Mouse (Mus musculus): ENCODE measurements around the gene Trpm8. TPM values are rescaled to one million over a fixed set of nuclear protein-coding genes. Genes with fewer than 3 reads are reported as not detected.

Gene Trpm8
- polyA plus RNA-seq, 1 experiment, result 0.02 TPM

- Histone ChIP-seq H3K4me3 (no peak overlapping the region), H3ac (ENCODE audit: control insufficient read depth, insufficient read length) (no peak overlapping the region), H3K79me2 (ENCODE audit: control insufficient read depth, insufficient read depth) (no peaks in the 10 kb centered on the region), H3K4me2 (ENCODE audit: low read depth) (no peak overlapping the region), H3K27me3 (ENCODE audit: control insufficient read depth, insufficient read depth, insufficient read length) (peaks cover 5% of the 10 kb centered on the region), H3K36me3 (ENCODE audit: control insufficient read depth, insufficient read depth) (no peaks in the 10 kb centered on the region)
- TF ChIP-seq E2F4 (IDR thresholded peaks at IDR 0.05; ENCODE audit: insufficient read depth) (no peak), MAX (IDR thresholded peaks at IDR 0.05; ENCODE audit: low read depth) (no peak), USF1 (IDR thresholded peaks at IDR 0.05; ENCODE audit: low read depth) (no peak), MYOD1 (IDR thresholded peaks at IDR 0.05; ENCODE audit: control insufficient read depth in 1 of 3, insufficient read length in 2 of 3, low read depth in 2 of 3) (no peak), TCF12 (IDR thresholded peaks at IDR 0.05; ENCODE audit: insufficient read depth, poor library complexity, severe bottlenecking) (no peak), MYOG (IDR thresholded peaks at IDR 0.05; ENCODE audit: control insufficient read depth in 1 of 3, insufficient read depth in 1 of 3, insufficient read length in 2 of 3, low read depth in 2 of 3) (no peak), POLR2AphosphoS2 (IDR thresholded peaks at IDR 0.05; ENCODE audit: insufficient read length, low read depth) (no peak), CEBPB (IDR thresholded peaks at IDR 0.05; ENCODE audit: insufficient read depth, poor library complexity, severe bottlenecking) (no peak), TCF3 (IDR thresholded peaks at IDR 0.05; ENCODE audit: insufficient read length, low read depth) (no peak), POLR2A (IDR thresholded peaks at IDR 0.05; ENCODE audit: insufficient read length, low read depth) (no peak), SRF (IDR thresholded peaks at IDR 0.05; ENCODE audit: control insufficient read depth, insufficient read length, low read depth) (no peak), REST (IDR thresholded peaks at IDR 0.05; ENCODE audit: insufficient read depth, insufficient read length) (no peak)
These were observed 20.2 kb downstream of the Trpm8 start for GRCm38 (mm10) chr1:88297480-88298258.

- Histone ChIP-seq H3K27me3 (ENCODE audit: control insufficient read depth, insufficient read depth, insufficient read length) (peaks cover 2% of the 10 kb centered on the region), H3ac (ENCODE audit: control insufficient read depth, insufficient read length) (no peak overlapping the region), H3K36me3 (ENCODE audit: control insufficient read depth, insufficient read depth) (no peaks in the 10 kb centered on the region), H3K4me2 (ENCODE audit: low read depth) (no peak overlapping the region), H3K79me2 (ENCODE audit: control insufficient read depth, insufficient read depth) (no peaks in the 10 kb centered on the region), H3K4me3 (no peak overlapping the region)
- TF ChIP-seq MYOG (IDR thresholded peaks at IDR 0.05; ENCODE audit: control insufficient read depth in 1 of 3, insufficient read depth in 1 of 3, insufficient read length in 2 of 3, low read depth in 2 of 3) (no peak), TCF3 (IDR thresholded peaks at IDR 0.05; ENCODE audit: insufficient read length, low read depth) (no peak), TCF12 (IDR thresholded peaks at IDR 0.05; ENCODE audit: insufficient read depth, poor library complexity, severe bottlenecking) (no peak), MYOD1 (IDR thresholded peaks at IDR 0.05; ENCODE audit: control insufficient read depth in 1 of 3, insufficient read length in 2 of 3, low read depth in 2 of 3) (no peak), POLR2AphosphoS2 (IDR thresholded peaks at IDR 0.05; ENCODE audit: insufficient read length, low read depth) (no peak), SRF (IDR thresholded peaks at IDR 0.05; ENCODE audit: control insufficient read depth, insufficient read length, low read depth) (no peak), CEBPB (IDR thresholded peaks at IDR 0.05; ENCODE audit: insufficient read depth, poor library complexity, severe bottlenecking) (no peak), POLR2A (IDR thresholded peaks at IDR 0.05; ENCODE audit: insufficient read length, low read depth) (no peak), MAX (IDR thresholded peaks at IDR 0.05; ENCODE audit: low read depth) (no peak), REST (IDR thresholded peaks at IDR 0.05; ENCODE audit: insufficient read depth, insufficient read length) (no peak), E2F4 (IDR thresholded peaks at IDR 0.05; ENCODE audit: insufficient read depth) (no peak), USF1 (IDR thresholded peaks at IDR 0.05; ENCODE audit: low read depth) (no peak)
These were observed 21.4 kb downstream of the Trpm8 start for GRCm38 (mm10) chr1:88298686-88299528.

- TF ChIP-seq TCF3 (IDR thresholded peaks at IDR 0.05; ENCODE audit: insufficient read length, low read depth) (no peak), CEBPB (IDR thresholded peaks at IDR 0.05; ENCODE audit: insufficient read depth, poor library complexity, severe bottlenecking) (no peak), SRF (IDR thresholded peaks at IDR 0.05; ENCODE audit: control insufficient read depth, insufficient read length, low read depth) (no peak), E2F4 (IDR thresholded peaks at IDR 0.05; ENCODE audit: insufficient read depth) (no peak), MYOD1 (IDR thresholded peaks at IDR 0.05; ENCODE audit: control insufficient read depth in 1 of 3, insufficient read length in 2 of 3, low read depth in 2 of 3) (no peak), REST (IDR thresholded peaks at IDR 0.05; ENCODE audit: insufficient read depth, insufficient read length) (no peak), POLR2AphosphoS2 (IDR thresholded peaks at IDR 0.05; ENCODE audit: insufficient read length, low read depth) (no peak), POLR2A (IDR thresholded peaks at IDR 0.05; ENCODE audit: insufficient read length, low read depth) (no peak), TCF12 (IDR thresholded peaks at IDR 0.05; ENCODE audit: insufficient read depth, poor library complexity, severe bottlenecking) (no peak), MAX (IDR thresholded peaks at IDR 0.05; ENCODE audit: low read depth) (no peak), MYOG (IDR thresholded peaks at IDR 0.05; ENCODE audit: control insufficient read depth in 1 of 3, insufficient read depth in 1 of 3, insufficient read length in 2 of 3, low read depth in 2 of 3) (no peak)
- Histone ChIP-seq H3K36me3 (ENCODE audit: control insufficient read depth, insufficient read depth) (no peaks in the 10 kb centered on the region), H3K4me2 (ENCODE audit: low read depth) (no peak overlapping the region), H3K79me2 (ENCODE audit: control insufficient read depth, insufficient read depth) (no peaks in the 10 kb centered on the region), H3K4me3 (no peak overlapping the region), H3ac (ENCODE audit: control insufficient read depth, insufficient read length) (no peak overlapping the region), H3K27me3 (ENCODE audit: control insufficient read depth, insufficient read depth, insufficient read length) (no peaks in the 10 kb centered on the region)
These were observed 22.1 kb downstream of the Trpm8 start for GRCm38 (mm10) chr1:88299529-88299945.

GRCm38 (mm10) chr1:88300301-88301050, 23.0 kb downstream of the Trpm8 start:
- no peak overlapping the region for H3K4me3 ChIP-seq
- TF ChIP-seq MYOD1 (IDR thresholded peaks at IDR 0.05; ENCODE audit: control insufficient read depth in 1 of 3, insufficient read length in 2 of 3, low read depth in 2 of 3), result no peak
- no peak for TF ChIP-seq E2F4 (IDR thresholded peaks at IDR 0.05; ENCODE audit: insufficient read depth)
- no peak for TF ChIP-seq MAX (IDR thresholded peaks at IDR 0.05; ENCODE audit: low read depth)
- TF ChIP-seq MYOG (IDR thresholded peaks at IDR 0.05; ENCODE audit: control insufficient read depth in 1 of 3, insufficient read depth in 1 of 3, insufficient read length in 2 of 3, low read depth in 2 of 3), result no peak
- no peak for TF ChIP-seq TCF3 (IDR thresholded peaks at IDR 0.05; ENCODE audit: insufficient read length, low read depth)
- no peak for TF ChIP-seq SRF (IDR thresholded peaks at IDR 0.05; ENCODE audit: control insufficient read depth, insufficient read length, low read depth)
- no peak for TF ChIP-seq TCF12 (IDR thresholded peaks at IDR 0.05; ENCODE audit: insufficient read depth, poor library complexity, severe bottlenecking)
- TF ChIP-seq POLR2A (IDR thresholded peaks at IDR 0.05; ENCODE audit: insufficient read length, low read depth), result no peak
- TF ChIP-seq REST (IDR thresholded peaks at IDR 0.05; ENCODE audit: insufficient read depth, insufficient read length), result no peak
- TF ChIP-seq USF1 (IDR thresholded peaks at IDR 0.05; ENCODE audit: low read depth), result no peak
- no peak for TF ChIP-seq CEBPB (IDR thresholded peaks at IDR 0.05; ENCODE audit: insufficient read depth, poor library complexity, severe bottlenecking)
- H3K36me3 ChIP-seq (ENCODE audit: control insufficient read depth, insufficient read depth), result no peaks in the 10 kb centered on the region
- no peaks in the 10 kb centered on the region for H3K27me3 ChIP-seq (ENCODE audit: control insufficient read depth, insufficient read depth, insufficient read length)
- H3K79me2 ChIP-seq (ENCODE audit: control insufficient read depth, insufficient read depth), result no peaks in the 10 kb centered on the region
- H3ac ChIP-seq (ENCODE audit: control insufficient read depth, insufficient read length), result no peak overlapping the region
- no peak overlapping the region for H3K4me2 ChIP-seq (ENCODE audit: low read depth)
